Mouse (Mus musculus) hindbrain, embryonic 16.5 days (tissue): ENCODE measurements around the gene Krt84. TPM values are rescaled to one million over a fixed set of nuclear protein-coding genes. Genes with fewer than 3 reads are reported as not detected.

Experiments
- ATAC-seq: fragments of 200-750 bp; cut with Nextera tagmentation; 2 replicates; pipeline ENCODE4 v1.8.0; 2017; ENCODE audit warnings: moderate TSS enrichment, moderate library complexity
- H3K27ac ChIP-seq: fragments of 300-500 bp; sonication (generic); 2 replicates; pipeline ENCODE4 v1.5.1; 2014; ENCODE audit warnings: low read depth, mild to moderate bottlenecking, control low read depth, low read length, moderate library complexity
- H3K27me3 ChIP-seq: fragments of 300-500 bp; sonication (generic); replicated peaks from 2 replicates; pipeline ENCODE4 v1.6.1; 2014; ENCODE audit warnings: low read length; ENCODE audit not compliant: control insufficient read depth, insufficient read depth
- H3K36me3 ChIP-seq: fragments of 300-500 bp; sonication (generic); 2 replicates; pipeline ENCODE4 v1.6.1; 2014; ENCODE audit warnings: mild to moderate bottlenecking, low read length, moderate library complexity, mixed read lengths; ENCODE audit not compliant: control insufficient read depth, insufficient read depth
- H3K4me1 ChIP-seq: fragments of 300-500 bp; sonication (generic); 2 replicates; pipeline ENCODE4 v1.6.1; 2014; ENCODE audit warnings: low read depth, low read length; ENCODE audit not compliant: control insufficient read depth, insufficient read depth
- H3K4me2 ChIP-seq: fragments of 300-500 bp; sonication (generic); 2 replicates; pipeline ENCODE4 v1.6.1; 2014; ENCODE audit warnings: mild to moderate bottlenecking, low read length, control low read depth, moderate library complexity
- H3K4me3 ChIP-seq: fragments of 300-500 bp; sonication (generic); 2 replicates; pipeline ENCODE4 v1.5.1; 2014; ENCODE audit warnings: mild to moderate bottlenecking, low read length, control low read depth, moderate library complexity
- H3K9ac ChIP-seq: fragments of 300-500 bp; sonication (generic); 2 replicates; pipeline ENCODE4 v1.6.1; 2014; ENCODE audit warnings: low read depth, mild to moderate bottlenecking, control low read depth, low read length, moderate library complexity
- H3K9me3 ChIP-seq: fragments of 300-500 bp; sonication (generic); 2 replicates; pipeline ENCODE4 v1.6.1; 2014; ENCODE audit warnings: mild to moderate bottlenecking, low read length, moderate library complexity; ENCODE audit not compliant: control insufficient read depth
- WGBS: fragments of 180-500 bp; shearing (Covaris S2); extraction: QIAGEN DNeasy Blood & Tissue Kit; methylation state at CpG from one replicate; pipeline ENCODE4 v1.1.7; 2014; 5-methylcytosine and 5-hydroxymethylcytosine counted together
- polyA plus RNA-seq: library from polyadenylated mRNA; unstranded; fragments of >200 nt; fragmentation: Nextera tagmentation; extraction: Ambion mirVana; gene quantifications from 2 replicates; pipeline ENCODE4 v1.2.1, GENCODE M21; 2015

Gene Krt84
- polyA plus RNA-seq, 1 experiment from 2014 or later = not detected

DNA sequence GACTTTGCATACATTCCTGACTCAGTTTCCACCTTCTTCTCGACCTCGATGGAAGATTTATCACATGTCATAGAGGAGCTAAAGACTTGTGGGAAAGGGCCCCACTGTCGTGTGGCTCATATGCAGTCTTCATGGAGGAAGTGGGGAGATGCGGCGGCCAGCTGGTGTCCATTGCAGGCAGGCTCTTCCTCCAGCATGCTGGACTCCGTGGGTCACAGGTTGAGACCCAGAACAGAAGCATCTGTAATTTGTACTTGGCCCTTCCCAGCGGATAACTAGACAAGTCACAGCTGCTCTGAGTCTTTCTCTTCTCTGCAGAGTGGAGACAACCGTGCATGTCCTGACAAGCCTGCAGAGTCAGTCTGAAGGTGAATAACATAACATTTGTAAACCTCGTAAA is 24.4 kb downstream of the Krt84 start:
- H3K4me1 ChIP-seq = no peaks in the 10 kb centered on the region
- H3K27me3 ChIP-seq = no peaks in the 10 kb centered on the region
- WGBS = 86% methylated on average over 9 of the region's 9 CpGs
- ATAC-seq = no peak
- no peak overlapping the region for H3K4me3 ChIP-seq
- H3K9ac ChIP-seq = no peak overlapping the region
- no peak overlapping the region for H3K4me2 ChIP-seq
- H3K27ac ChIP-seq = no peak overlapping the region
- no peaks in the 10 kb centered on the region for H3K9me3 ChIP-seq
- no peaks in the 10 kb centered on the region for H3K36me3 ChIP-seq

DNA sequence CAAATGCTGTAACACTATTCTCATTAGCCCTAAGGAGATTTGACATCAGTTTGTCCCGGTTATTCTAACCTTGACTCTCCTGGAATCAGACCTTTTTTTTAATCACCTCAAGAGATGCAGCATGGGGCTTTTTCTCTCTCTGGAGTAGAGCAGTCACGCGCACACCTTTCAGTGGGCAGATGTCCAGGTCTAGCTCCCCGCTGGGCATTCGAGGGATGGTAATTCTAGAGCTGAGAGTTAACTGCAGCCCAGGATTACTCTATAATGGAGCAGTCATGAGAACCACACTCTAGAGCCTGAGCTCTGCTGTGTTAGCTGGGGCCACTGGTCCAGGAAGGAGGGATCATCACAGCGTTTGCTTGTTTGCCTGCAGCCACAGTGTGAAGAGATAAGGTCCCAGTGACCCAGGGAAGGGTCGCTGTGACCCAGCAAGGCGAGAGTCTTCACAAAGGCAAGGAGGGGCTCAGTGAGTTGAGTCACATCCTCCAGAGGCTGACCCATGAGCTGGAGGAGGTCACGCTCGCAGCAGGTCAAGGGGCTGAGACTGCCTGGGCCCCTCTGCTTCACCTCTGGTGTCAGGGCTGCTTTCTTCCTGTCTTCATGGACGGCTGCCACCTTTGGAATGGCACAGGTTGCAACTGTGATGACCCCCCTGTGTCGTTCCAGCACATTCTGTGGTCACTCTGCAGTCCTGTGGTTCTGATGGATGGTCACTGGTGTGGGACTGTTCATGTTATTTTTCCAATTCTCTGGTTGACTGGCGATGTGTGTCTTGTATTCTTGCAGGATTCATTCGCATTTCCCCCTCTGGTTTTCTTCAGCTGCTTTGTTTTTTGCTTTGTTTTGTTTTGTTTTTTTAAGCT is 25.5 kb downstream of the Krt84 start:
- 53% methylated on average over 14 of the region's 14 CpGs for WGBS
- no peak for ATAC-seq
- Histone ChIP-seq H3K27me3 (no peaks in the 10 kb centered on the region), H3K27ac (no peak overlapping the region), H3K4me3 (no peak overlapping the region), H3K9ac (no peak overlapping the region), H3K4me1 (no peaks in the 10 kb centered on the region), H3K36me3 (no peaks in the 10 kb centered on the region), H3K4me2 (no peak overlapping the region), H3K9me3 (no peaks in the 10 kb centered on the region)

DNA sequence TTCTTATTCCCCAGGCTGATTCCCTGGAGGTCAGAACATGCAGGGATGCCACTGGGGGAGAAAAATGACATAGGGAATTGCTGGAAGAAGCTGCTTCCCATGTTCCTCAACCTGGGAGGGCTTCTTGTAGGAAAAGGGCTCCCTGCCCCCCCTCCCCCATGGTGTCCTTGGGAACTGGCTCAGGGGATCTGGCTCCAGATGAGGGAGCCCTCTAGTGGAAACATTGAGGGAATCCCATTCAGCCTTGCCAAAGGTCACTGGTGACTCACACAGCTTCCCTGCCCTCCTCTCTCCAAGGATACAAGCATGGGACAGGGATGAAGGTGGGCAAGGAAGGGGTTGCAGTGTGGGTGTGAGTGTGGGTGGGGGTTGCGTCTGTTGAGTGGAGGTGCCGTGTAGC is 35.4 kb downstream of the Krt84 start:
- Histone ChIP-seq H3K36me3 (no peaks in the 10 kb centered on the region), H3K27me3 (no peaks in the 10 kb centered on the region), H3K4me2 (no peak overlapping the region), H3K4me3 (no peak overlapping the region), H3K9me3 (no peaks in the 10 kb centered on the region), H3K9ac (no peak overlapping the region), H3K4me1 (no peaks in the 10 kb centered on the region), H3K27ac (no peak overlapping the region)
- no peak for ATAC-seq
- WGBS = 83% methylated on average over 2 of the region's 2 CpGs

DNA sequence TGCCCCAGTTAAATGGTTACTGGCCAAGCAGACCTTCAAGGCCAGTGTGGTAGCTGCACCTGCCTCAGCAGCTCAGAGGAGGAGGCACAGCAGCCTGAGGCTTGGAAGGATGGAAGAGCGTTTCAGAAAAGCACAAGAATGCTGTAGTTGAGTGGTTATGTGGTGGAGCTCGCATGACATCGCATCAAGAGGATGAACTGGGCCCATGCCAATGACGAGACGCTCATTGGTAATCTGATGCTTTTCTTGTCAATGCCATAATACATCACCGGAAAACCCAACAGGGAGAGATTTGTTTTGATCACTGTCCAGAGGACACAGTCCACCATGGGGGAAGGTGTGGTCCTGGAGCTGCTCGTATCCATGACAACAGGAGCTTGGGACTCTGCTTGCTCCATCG is 37.4 kb downstream of the Krt84 start:
- no peak for ATAC-seq

DNA sequence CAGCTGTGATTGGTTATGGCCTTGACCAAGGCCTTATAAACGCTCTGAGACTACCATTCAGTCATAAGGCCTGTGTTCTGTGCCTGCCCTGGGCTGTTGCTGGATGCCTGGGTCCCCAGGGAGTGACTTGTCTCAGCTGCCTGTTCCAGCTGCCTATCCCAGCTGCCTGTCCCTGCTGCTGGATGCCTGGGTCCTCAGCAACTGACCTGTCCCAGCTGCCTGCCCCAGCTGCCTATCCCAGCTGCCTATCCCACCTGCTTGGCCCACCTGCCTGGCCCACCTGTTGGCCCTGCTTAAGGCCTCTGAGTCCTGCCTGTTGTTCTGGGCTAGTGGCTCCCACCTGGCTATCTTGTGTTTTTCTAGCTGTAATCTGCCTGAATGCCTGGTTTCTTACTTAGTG is 38.4 kb downstream of the Krt84 start:
- WGBS = 50% methylated on average over 1 of the region's 1 CpGs
- Histone ChIP-seq H3K27ac (no peak overlapping the region), H3K9ac (no peak overlapping the region), H3K27me3 (no peaks in the 10 kb centered on the region), H3K4me1 (no peaks in the 10 kb centered on the region), H3K36me3 (no peaks in the 10 kb centered on the region), H3K4me2 (no peak overlapping the region), H3K4me3 (no peak overlapping the region), H3K9me3 (no peaks in the 10 kb centered on the region)
- no peak for ATAC-seq

More for the DNA sequence above, 37.4 kb downstream of the Krt84 start:
- WGBS = 84% methylated on average over 8 of the region's 8 CpGs
- Histone ChIP-seq H3K4me2 (no peak overlapping the region), H3K4me3 (no peak overlapping the region), H3K9me3 (no peaks in the 10 kb centered on the region), H3K9ac (no peak overlapping the region), H3K27me3 (no peaks in the 10 kb centered on the region), H3K27ac (no peak overlapping the region), H3K36me3 (no peaks in the 10 kb centered on the region), H3K4me1 (no peaks in the 10 kb centered on the region)

DNA sequence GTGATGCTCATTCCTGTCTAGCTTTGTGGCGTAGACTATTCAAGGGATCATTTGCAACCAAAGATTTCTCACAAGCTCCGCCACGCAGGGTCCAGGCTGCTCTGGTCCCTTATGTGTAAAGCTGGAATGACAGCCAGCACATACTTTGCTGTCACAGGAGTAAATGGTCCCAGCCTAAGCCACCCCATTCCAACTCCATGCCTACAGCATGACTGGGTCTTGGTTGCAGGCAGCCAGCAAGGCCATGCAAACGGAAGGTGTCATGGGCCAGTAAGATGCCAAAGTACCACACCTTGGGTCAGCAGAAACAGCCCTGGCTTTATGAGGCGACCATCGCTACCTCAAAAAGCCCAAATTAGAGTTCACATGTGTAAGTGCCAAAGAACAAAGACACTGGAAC is 38.9 kb downstream of the Krt84 start:
- H3K9ac ChIP-seq = no peak overlapping the region
- no peak overlapping the region for H3K4me3 ChIP-seq
- H3K27ac ChIP-seq = no peak overlapping the region
- 97% methylated on average over 6 of the region's 6 CpGs for WGBS
- H3K4me1 ChIP-seq = no peaks in the 10 kb centered on the region
- H3K9me3 ChIP-seq = no peaks in the 10 kb centered on the region
- H3K4me2 ChIP-seq = no peak overlapping the region
- ATAC-seq = no peak
- H3K36me3 ChIP-seq = no peaks in the 10 kb centered on the region
- H3K27me3 ChIP-seq = no peaks in the 10 kb centered on the region

DNA sequence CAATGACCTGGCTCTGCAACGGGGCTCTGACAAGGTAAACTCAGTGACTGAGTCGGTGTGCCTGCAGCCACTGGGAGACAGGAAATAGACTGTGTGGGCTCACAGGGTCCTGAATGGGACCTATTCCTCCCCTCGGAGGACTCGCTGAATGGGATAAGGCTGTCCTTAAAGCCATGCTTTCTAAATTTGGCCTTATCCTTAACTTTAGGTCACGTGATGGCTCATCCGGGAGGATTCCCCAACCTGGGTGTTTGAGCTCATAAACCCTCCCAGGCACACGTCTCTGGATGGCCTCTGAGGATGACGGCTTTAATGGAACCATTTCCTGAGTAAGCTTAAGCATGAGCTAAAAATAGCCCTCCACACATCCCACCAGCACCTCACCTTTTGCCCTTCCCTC is 39.9 kb downstream of the Krt84 start:
- H3K27me3 ChIP-seq = no peaks in the 10 kb centered on the region
- no peaks in the 10 kb centered on the region for H3K36me3 ChIP-seq
- no peak for ATAC-seq
- 72% methylated on average over 8 of the region's 8 CpGs for WGBS
- no peaks in the 10 kb centered on the region for H3K9me3 ChIP-seq
- H3K4me3 ChIP-seq = no peak overlapping the region
- H3K27ac ChIP-seq = no peak overlapping the region
- H3K9ac ChIP-seq = no peak overlapping the region
- no peaks in the 10 kb centered on the region for H3K4me1 ChIP-seq
- H3K4me2 ChIP-seq = no peak overlapping the region

DNA sequence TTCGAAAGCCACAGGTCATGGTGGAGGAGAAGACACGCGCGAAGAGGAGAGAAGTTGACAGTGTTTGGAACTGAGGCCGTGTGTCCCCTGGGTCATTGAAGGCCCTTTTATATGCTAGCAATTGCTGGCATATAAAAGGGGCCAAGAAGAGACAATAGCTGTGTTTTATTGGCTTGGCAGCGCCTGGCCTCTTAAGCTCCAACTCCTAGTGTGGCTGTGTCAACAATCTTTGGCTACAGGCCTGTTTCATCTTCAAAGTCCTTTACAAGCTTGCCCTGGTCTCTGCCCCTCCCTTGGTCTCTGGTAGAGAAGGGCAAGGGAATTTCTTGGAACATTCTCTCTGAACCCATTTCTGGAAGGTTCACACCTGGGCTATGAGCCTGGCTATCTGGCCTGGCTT is 41.2 kb downstream of the Krt84 start, which contains the start of gene Krt83:
TSS of gene Krt83 (minus strand) at position 82 of the 400 bp plus-strand sequence.
- Histone ChIP-seq H3K36me3 (no peaks in the 10 kb centered on the region), H3K4me3 (no peak within 1 kb of the TSS), H3K4me1 (no peaks in the 10 kb centered on the region), H3K9ac (no peak within 1 kb of the TSS), H3K27ac (no peak within 1 kb of the TSS), H3K9me3 (no peaks in the 10 kb centered on the region), H3K27me3 (no peaks in the 10 kb centered on the region), H3K4me2 (no peak within 1 kb of the TSS)
- ATAC-seq = no peak
- WGBS = 60% methylated on average over 6 of the region's 6 CpGs

DNA sequence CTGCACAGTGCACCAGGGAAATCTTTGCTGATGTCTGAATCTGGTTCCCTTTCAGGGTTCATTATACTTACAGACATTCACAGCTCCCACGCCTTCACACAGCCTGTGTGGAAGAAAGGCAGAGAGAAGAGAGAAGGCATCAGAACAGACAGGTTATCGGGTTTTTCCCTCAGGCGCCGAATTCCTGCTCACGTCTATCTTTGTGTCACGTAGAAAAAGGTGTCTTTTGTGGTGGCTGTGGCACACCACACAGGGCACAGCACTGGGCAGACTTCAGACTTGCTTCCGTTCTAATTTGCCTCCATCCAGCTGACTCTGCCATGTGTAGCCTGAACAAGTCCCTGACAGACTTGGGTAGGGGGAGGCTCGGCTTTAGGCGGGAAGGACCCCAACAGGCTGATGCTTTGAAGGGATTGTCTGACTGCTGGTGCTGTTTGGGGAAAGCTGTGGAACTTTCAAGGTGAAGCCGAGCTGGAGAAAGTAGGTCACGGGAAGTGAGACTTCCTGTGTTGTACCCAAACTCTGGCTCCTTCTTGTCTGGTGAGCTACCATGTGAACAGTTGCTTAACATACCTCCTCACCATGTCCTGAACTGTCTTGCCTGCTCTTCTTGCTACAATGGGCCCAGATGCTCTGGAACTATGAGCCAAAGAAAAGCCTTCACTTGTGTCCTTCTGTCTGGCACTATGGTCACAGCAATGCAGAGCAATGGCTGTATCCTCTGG is 46.5 kb downstream of the Krt84 start:
- 76% methylated on average over 11 of the region's 11 CpGs for WGBS
- H3K27ac ChIP-seq = no peak overlapping the region
- no peaks in the 10 kb centered on the region for H3K36me3 ChIP-seq
- no peaks in the 10 kb centered on the region; the same call in 1 of the 2 replicates for H3K4me1 ChIP-seq
- H3K27me3 ChIP-seq = no peaks in the 10 kb centered on the region
- H3K9ac ChIP-seq = no peak overlapping the region
- H3K4me3 ChIP-seq = no peak overlapping the region
- no peak overlapping the region for H3K4me2 ChIP-seq
- no peaks in the 10 kb centered on the region for H3K9me3 ChIP-seq
- ATAC-seq = no peak
